Mouse (Mus musculus) limb, embryonic 12.5 days (tissue): ENCODE measurements at regions not wholly inside any gene's neighbourhood (a gene's known extent, or its start where the extent isn't known, plus 50 kb on each side); places are given as distances from the start of the nearest gene placed in this dataset.
"Not testable (repeated sequence)": the region's sequence is repeated elsewhere in the genome, so short reads cannot be mapped to it uniquely, and the experiment has no call there.

Source experiments
- ATAC-seq: fragments of 200-750 bp; cut with Nextera tagmentation; 2 replicates; pipeline ENCODE4 v1.8.0; 2017; ENCODE audit warnings: low read depth, moderate TSS enrichment; ENCODE audit not compliant: insufficient number of reproducible peaks, insufficient read depth, low FRiP score, low TSS enrichment
- H3K27ac ChIP-seq: fragments of 300-500 bp; sonication (generic); 2 replicates; pipeline ENCODE4 v1.5.1; 2016; ENCODE audit warnings: mild to moderate bottlenecking, moderate library complexity
- H3K27me3 ChIP-seq: fragments of 300-500 bp; sonication (generic); 2 replicates; pipeline ENCODE4 v1.6.1; 2016; ENCODE audit warnings: mild to moderate bottlenecking, moderate library complexity
- H3K36me3 ChIP-seq: fragments of 300-500 bp; sonication (generic); 2 replicates; pipeline ENCODE4 v1.6.1; 2016; ENCODE audit warnings: mild to moderate bottlenecking, moderate library complexity
- H3K4me1 ChIP-seq: fragments of 300-500 bp; sonication (generic); replicated peaks from 2 replicates; pipeline ENCODE4 v1.6.1; 2016
- H3K4me2 ChIP-seq: fragments of 300-500 bp; sonication (generic); 2 replicates; pipeline ENCODE4 v1.6.1; 2016; ENCODE audit warnings: mild to moderate bottlenecking, moderate library complexity
- H3K4me3 ChIP-seq: fragments of 300-500 bp; sonication (generic); replicated peaks from 2 replicates; pipeline ENCODE4 v1.5.1; 2016; ENCODE audit warnings: mild to moderate bottlenecking
- H3K9ac ChIP-seq: fragments of 300-500 bp; sonication (generic); replicated peaks from 2 replicates; pipeline ENCODE4 v1.6.1; 2016; ENCODE audit warnings: mild to moderate bottlenecking, moderate library complexity
- H3K9me3 ChIP-seq: fragments of 300-500 bp; sonication (generic); 2 replicates; pipeline ENCODE4 v1.6.1; 2016; ENCODE audit warnings: mild to moderate bottlenecking, moderate library complexity
- WGBS: fragments of 180-500 bp; shearing (Covaris S2); methylation state at CpG from one replicate; pipeline ENCODE4 v1.1.7; 2016; 5-methylcytosine and 5-hydroxymethylcytosine counted together

GRCm38 (mm10) chr6:70517932-70518331 is 274.1 kb downstream of the Rpia start:
- ATAC-seq: no peak
- Histone ChIP-seq H3K4me3 (no peak overlapping the region), H3K9me3 (no peaks in the 10 kb centered on the region), H3K36me3 (no peaks in the 10 kb centered on the region), H3K4me1 (no peaks in the 10 kb centered on the region), H3K4me2 (no peak overlapping the region), H3K27me3 (no peaks in the 10 kb centered on the region), H3K27ac (no peak overlapping the region), H3K9ac (no peak overlapping the region)

GRCm38 (mm10) chr6:70468623-70469479 is 323.2 kb downstream of the Rpia start:
- ATAC-seq: no peak
- Histone ChIP-seq H3K27me3 (no peaks in the 10 kb centered on the region), H3K9me3 (no peaks in the 10 kb centered on the region), H3K9ac (no peak overlapping the region), H3K27ac (no peak overlapping the region), H3K4me1 (no peaks in the 10 kb centered on the region), H3K4me2 (no peak overlapping the region), H3K36me3 (no peaks in the 10 kb centered on the region), H3K4me3 (no peak overlapping the region)
- WGBS: 72% methylated on average over 1 of the region's 1 CpGs

- Histone ChIP-seq H3K36me3 (no peaks in the 10 kb centered on the region), H3K9me3 (no peaks in the 10 kb centered on the region), H3K27me3 (no peaks in the 10 kb centered on the region), H3K4me3 (no peak overlapping the region), H3K9ac (no peak overlapping the region), H3K27ac (no peak overlapping the region), H3K4me1 (no peaks in the 10 kb centered on the region), H3K4me2 (no peak overlapping the region)
- ATAC-seq: no peak
- 85% methylated on average over 3 of the region's 3 CpGs for WGBS
Observed at GRCm38 (mm10) chr6:70457279-70457678, 334.8 kb downstream of the Rpia start.

- H3K36me3 ChIP-seq, H3K4me3 ChIP-seq, H3K27me3 ChIP-seq, H3K4me1 ChIP-seq, H3K9ac ChIP-seq, H3K9me3 ChIP-seq, ATAC-seq, H3K27ac ChIP-seq, H3K4me2 ChIP-seq: not testable (repeated sequence)
- 94% methylated on average over 2 of the region's 2 CpGs for WGBS
Observed at GRCm38 (mm10) chr6:70434739-70435138, 357.3 kb downstream of the Rpia start.

- not testable (repeated sequence) for ATAC-seq, H3K27ac ChIP-seq, H3K4me3 ChIP-seq, H3K9ac ChIP-seq, H3K4me1 ChIP-seq, H3K4me2 ChIP-seq, H3K36me3 ChIP-seq, H3K9me3 ChIP-seq, H3K27me3 ChIP-seq
- 84% methylated on average over 3 of the region's 3 CpGs for WGBS
Observed at GRCm38 (mm10) chr6:70406290-70406689, 385.7 kb downstream of the Rpia start.

GRCm38 (mm10) chr6:70389850-70390249 is 402.2 kb downstream of the Rpia start:
- not testable (repeated sequence) for H3K9ac ChIP-seq, H3K36me3 ChIP-seq, ATAC-seq, H3K4me2 ChIP-seq, H3K4me1 ChIP-seq, H3K9me3 ChIP-seq, H3K4me3 ChIP-seq, H3K27me3 ChIP-seq, H3K27ac ChIP-seq

DNA sequence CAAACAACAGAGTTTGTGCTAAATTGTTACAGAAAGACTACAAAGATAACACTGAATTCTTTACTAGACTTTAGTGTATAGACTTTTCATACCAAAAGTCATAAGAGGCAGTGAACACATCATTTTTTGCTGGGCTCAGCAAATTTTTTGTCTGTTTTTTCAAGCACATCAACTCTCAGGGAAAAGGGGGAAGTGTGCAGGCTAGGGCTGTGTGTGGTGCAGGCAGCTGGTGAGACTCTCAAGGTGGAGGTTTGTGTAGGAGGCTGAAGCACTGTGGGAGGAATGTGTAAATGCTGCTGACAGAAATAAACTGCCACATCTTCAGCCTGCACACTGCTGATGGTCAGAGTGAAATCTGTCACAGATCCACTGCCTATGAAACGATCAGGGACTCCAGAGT is 405.6 kb downstream of the Rpia start:
- H3K4me3 ChIP-seq, ATAC-seq: not testable (repeated sequence)
- WGBS: no CpG with 5 or more reads among the region's 1 CpGs

DNA sequence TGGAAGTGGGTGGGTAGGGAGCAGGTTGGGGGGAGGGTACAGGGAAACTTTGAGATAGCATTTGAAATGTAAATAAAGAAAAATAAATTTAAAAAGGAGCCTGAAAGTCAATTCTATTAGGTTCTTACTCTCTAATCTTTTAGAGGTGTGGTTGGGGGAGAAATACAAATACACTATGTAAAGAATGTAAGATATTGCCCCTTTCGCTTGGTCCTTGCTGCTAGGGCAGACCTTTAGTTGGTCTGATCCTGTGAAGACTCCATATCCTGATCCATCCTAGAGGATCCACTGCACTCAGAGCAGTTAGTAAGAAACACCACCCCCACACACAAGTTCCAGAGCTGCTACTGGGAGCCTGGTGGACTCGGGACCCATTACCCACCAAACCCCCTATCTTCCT is 412.7 kb downstream of the Rpia start:
- H3K27ac ChIP-seq, H3K4me1 ChIP-seq, H3K36me3 ChIP-seq, H3K9me3 ChIP-seq, ATAC-seq, H3K27me3 ChIP-seq, H3K9ac ChIP-seq, H3K4me3 ChIP-seq, H3K4me2 ChIP-seq: not testable (repeated sequence)
- 93% methylated on average over 2 of the region's 2 CpGs for WGBS

More for the DNA sequence above, 405.6 kb downstream of the Rpia start:
- not testable (repeated sequence) for H3K4me1 ChIP-seq, H3K9me3 ChIP-seq, H3K36me3 ChIP-seq, H3K9ac ChIP-seq, H3K27ac ChIP-seq, H3K4me2 ChIP-seq, H3K27me3 ChIP-seq

DNA sequence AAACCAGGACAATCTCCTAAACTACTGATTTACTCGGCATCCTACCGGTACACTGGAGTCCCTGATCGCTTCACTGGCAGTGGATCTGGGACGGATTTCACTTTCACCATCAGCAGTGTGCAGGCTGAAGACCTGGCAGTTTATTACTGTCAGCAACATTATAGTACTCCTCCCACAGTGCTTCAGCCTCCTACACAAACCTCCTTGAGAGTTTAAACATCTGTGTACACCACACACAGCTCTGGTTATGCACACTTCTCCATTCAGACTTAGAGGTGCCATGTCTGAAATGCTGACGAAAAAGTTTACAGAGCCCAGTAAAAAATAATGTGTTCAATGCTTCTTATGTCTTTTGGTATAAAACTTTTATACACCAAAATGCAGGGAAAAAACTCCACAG is 420.2 kb downstream of the Rpia start:
- not testable (repeated sequence) for H3K4me1 ChIP-seq, ATAC-seq
- 83% methylated on average over 5 of the region's 5 CpGs for WGBS

GRCm38 (mm10) chr6:70356303-70356702 is 435.7 kb downstream of the Rpia start:
- H3K27ac ChIP-seq: no peak overlapping the region

More for the DNA sequence above, 420.2 kb downstream of the Rpia start:
- not testable (repeated sequence) for H3K9me3 ChIP-seq, H3K27me3 ChIP-seq, H3K27ac ChIP-seq, H3K4me2 ChIP-seq, H3K4me3 ChIP-seq, H3K9ac ChIP-seq, H3K36me3 ChIP-seq

DNA sequence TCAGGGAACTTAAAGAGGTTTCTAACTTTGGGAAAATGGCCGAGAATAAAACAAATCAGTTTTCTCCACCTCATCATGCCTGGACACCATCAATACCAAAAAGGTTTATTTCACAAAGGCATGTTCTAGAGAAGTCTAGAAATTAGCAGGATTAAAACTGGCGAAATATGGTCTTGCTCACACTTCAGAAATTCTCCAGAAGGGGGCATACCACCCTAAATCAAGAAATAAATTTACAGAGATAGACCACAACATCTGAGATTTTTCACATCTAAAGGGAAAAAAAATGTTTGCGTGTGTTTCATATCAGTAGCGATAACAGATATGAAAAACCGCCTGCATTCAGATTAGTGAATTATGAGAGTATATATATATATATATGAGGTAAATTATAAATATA is 449.9 kb downstream of the Rpia start:
- Histone ChIP-seq H3K4me2 (no peak overlapping the region), H3K9ac (no peak overlapping the region), H3K27ac (no peak overlapping the region), H3K36me3 (no peaks in the 10 kb centered on the region), H3K4me3 (no peak overlapping the region), H3K27me3 (no peaks in the 10 kb centered on the region), H3K9me3 (no peaks in the 10 kb centered on the region), H3K4me1 (no peaks in the 10 kb centered on the region)
- ATAC-seq: no peak
- WGBS: 81% methylated on average over 5 of the region's 5 CpGs

More at GRCm38 (mm10) chr6:70356303-70356702, 435.7 kb downstream of the Rpia start:
- Histone ChIP-seq H3K9me3 (no peaks in the 10 kb centered on the region), H3K36me3 (no peaks in the 10 kb centered on the region), H3K4me2 (no peak overlapping the region), H3K4me3 (no peak overlapping the region), H3K27me3 (no peaks in the 10 kb centered on the region), H3K4me1 (0 out of 2 replicates have a peak, but pooled peaks cover 3% of the 10 kb centered on the region), H3K9ac (no peak overlapping the region)
- peak; percentile 68; the same call in 1 of the 2 replicates for ATAC-seq
- WGBS: 31% methylated on average over 2 of the region's 2 CpGs

DNA sequence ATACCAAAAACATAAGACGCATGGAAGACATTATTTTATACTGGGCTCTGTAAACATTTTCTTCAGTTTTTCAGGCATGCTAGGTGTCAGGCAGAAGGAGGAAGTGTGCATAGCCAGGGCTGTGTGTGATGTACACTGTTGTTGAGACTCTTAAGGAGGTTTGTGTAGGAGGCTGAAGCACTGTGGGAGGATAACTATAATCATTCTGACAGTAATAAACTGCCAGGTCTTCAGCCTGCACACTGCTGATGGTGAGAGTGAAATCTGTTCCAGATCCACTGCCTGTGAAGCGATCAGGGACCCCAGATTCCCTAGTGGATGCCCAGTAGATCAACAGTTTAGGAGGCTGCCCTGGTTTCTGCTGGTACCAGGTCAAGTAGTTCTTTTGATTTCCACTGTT is 451.3 kb downstream of the Rpia start:
- not testable (repeated sequence) for H3K4me3 ChIP-seq, H3K4me1 ChIP-seq, H3K27me3 ChIP-seq, H3K27ac ChIP-seq, H3K4me2 ChIP-seq, H3K9ac ChIP-seq, H3K36me3 ChIP-seq, ATAC-seq, H3K9me3 ChIP-seq
- WGBS: 84% methylated on average over 2 of the region's 2 CpGs
